Mouse (Mus musculus): ENCODE data around the gene Gm40193. TPM values are rescaled to one million over a fixed set of nuclear protein-coding genes. Genes with fewer than 3 reads are reported as not detected.
"Not testable (repeated sequence)": the region's sequence is repeated elsewhere in the genome, so short reads cannot be mapped to it uniquely, and the experiment has no call there.

Gene Gm40193
- polyA plus RNA-seq, 1 experiment from 2014 or later: not detected

GRCm38 (mm10) chr11:70539423-70539822, 6.7 kb upstream of the Gm40193 start:
- no peaks in the 10 kb centered on the region for H3K9me3 ChIP-seq
- peaks cover 17% of the 10 kb centered on the region; the same call in 1 of the 2 replicates for H3K27me3 ChIP-seq (replicated peaks)
- no peak for ATAC-seq (replicated peaks)

GRCm38 (mm10) chr11:70531065-70531464, 1.7 kb downstream of the Gm40193 start:
- not testable (repeated sequence) for H3K4me1 ChIP-seq; H3K9ac ChIP-seq; ATAC-seq (replicated peaks); H3K9me3 ChIP-seq; H3K27me3 ChIP-seq (replicated peaks); H3K27ac ChIP-seq; H3K4me3 ChIP-seq; H3K4me2 ChIP-seq
- peaks cover 19% of the 10 kb centered on the region; the same call in 1 of the 2 replicates for H3K36me3 ChIP-seq (replicated peaks)
- WGBS: 76% methylated on average over 2 of the region's 2 CpGs

More at GRCm38 (mm10) chr11:70539423-70539822, 6.7 kb upstream of the Gm40193 start:
- 0 out of 2 replicates have a peak overlapping the region, but pooled peaks have one; percentile 5 for H3K27ac ChIP-seq
- H3K4me3 ChIP-seq: peak overlapping the region; percentile 50
- no peaks in the 10 kb centered on the region for H3K36me3 ChIP-seq (replicated peaks)
- peaks cover 7% of the 10 kb centered on the region; the same call in 1 of the 2 replicates for H3K4me1 ChIP-seq
- peak overlapping the region; percentile 62 for H3K4me2 ChIP-seq
- 19% methylated on average over 9 of the region's 9 CpGs for WGBS
- peak overlapping the region; percentile 45 for H3K9ac ChIP-seq

GRCm38 (mm10) chr11:70528610-70529009, 4.1 kb downstream of the Gm40193 start:
- Histone ChIP-seq H3K4me3 (no peak overlapping the region), H3K36me3 (replicated peaks) (peaks cover 19% of the 10 kb centered on the region; the same call in 1 of the 2 replicates), H3K4me1 (peaks cover 15% of the 10 kb centered on the region), H3K27ac (no peak overlapping the region), H3K4me2 (no peak overlapping the region), H3K9ac (no peak overlapping the region), H3K9me3 (no peaks in the 10 kb centered on the region), H3K27me3 (replicated peaks) (no peaks in the 10 kb centered on the region)
- no peak for ATAC-seq (replicated peaks)
- whole genome bisulfite sequencing: 89% methylated on average over 7 of the region's 7 CpGs

GRCm38 (mm10) chr11:70526211-70526610, 6.5 kb downstream of the Gm40193 start:
- H3K27ac ChIP-seq: no peak overlapping the region
- peak overlapping the region; percentile 71 for H3K4me3 ChIP-seq
- peaks cover 15% of the 10 kb centered on the region for H3K4me1 ChIP-seq
- H3K9ac ChIP-seq: no peak overlapping the region
- no peaks in the 10 kb centered on the region for H3K27me3 ChIP-seq (replicated peaks)
- peaks cover 19% of the 10 kb centered on the region; the same call in 1 of the 2 replicates for H3K36me3 ChIP-seq (replicated peaks)
- H3K4me2 ChIP-seq: peak overlapping the region; percentile 68
- H3K9me3 ChIP-seq: no peaks in the 10 kb centered on the region
- ATAC-seq (replicated peaks): no peak
- WGBS: 91% methylated on average over 12 of the region's 12 CpGs

- H3K9ac ChIP-seq: peak overlapping the region; percentile 64
- H3K27ac ChIP-seq: peak overlapping the region; percentile 74
- H3K4me2 ChIP-seq: peak overlapping the region; percentile 68
- H3K4me3 ChIP-seq: peak overlapping the region; percentile 71
- H3K9me3 ChIP-seq: no peaks in the 10 kb centered on the region
- peak; percentile 43 for ATAC-seq (replicated peaks)
- H3K27me3 ChIP-seq (replicated peaks): no peaks in the 10 kb centered on the region
- H3K4me1 ChIP-seq: peaks cover 15% of the 10 kb centered on the region
- WGBS: 2% methylated on average over 12 of the region's 12 CpGs
- peaks cover 19% of the 10 kb centered on the region; the same call in 1 of the 2 replicates for H3K36me3 ChIP-seq (replicated peaks)
Measured at GRCm38 (mm10) chr11:70525726-70526125, 7.0 kb downstream of the Gm40193 start.

- H3K27me3 ChIP-seq (replicated peaks): no peaks in the 10 kb centered on the region
- H3K9me3 ChIP-seq: no peaks in the 10 kb centered on the region
- peaks cover 16% of the 10 kb centered on the region for H3K4me1 ChIP-seq
- peak within 1 kb of the TSS; percentile 68 for H3K4me2 ChIP-seq
- H3K4me3 ChIP-seq: peak within 1 kb of the TSS; percentile 71
- H3K36me3 ChIP-seq (replicated peaks): peaks cover 19% of the 10 kb centered on the region; the same call in 1 of the 2 replicates
- peak within 1 kb of the TSS; percentile 74 for H3K27ac ChIP-seq
- WGBS: under 1% methylated on average over 25 of the region's 26 CpGs
- peak within 1 kb of the TSS; percentile 64 for H3K9ac ChIP-seq
- ATAC-seq (replicated peaks): peak; percentile 92
Measured at GRCm38 (mm10) chr11:70525184-70525678, 7.5 kb downstream of the Gm40193 start, which contains the start of gene Psmb6. Gene Psmb6 (plus strand): TSS chr11:70525367.

GRCm38 (mm10) chr11:70524782-70525181, 8.0 kb downstream of the Gm40193 start:
- peak; percentile 38 for ATAC-seq (replicated peaks)
- H3K4me3 ChIP-seq: peak overlapping the region; percentile 71
- H3K4me1 ChIP-seq: peaks cover 21% of the 10 kb centered on the region
- peak overlapping the region; percentile 68 for H3K4me2 ChIP-seq
- 5% methylated on average over 8 of the region's 8 CpGs for WGBS
- no peak overlapping the region for H3K27ac ChIP-seq
- H3K9ac ChIP-seq: 0 out of 2 replicates have a peak overlapping the region, but pooled peaks have one; percentile 22
- peaks cover 19% of the 10 kb centered on the region; the same call in 1 of the 2 replicates for H3K36me3 ChIP-seq (replicated peaks)
- no peaks in the 10 kb centered on the region for H3K9me3 ChIP-seq
- H3K27me3 ChIP-seq (replicated peaks): no peaks in the 10 kb centered on the region

GRCm38 (mm10) chr11:70523306-70523989, 9.3 kb downstream of the Gm40193 start:
- not testable (repeated sequence) for ATAC-seq (replicated peaks); H3K4me3 ChIP-seq; H3K9me3 ChIP-seq; H3K27ac ChIP-seq; H3K27me3 ChIP-seq (replicated peaks); H3K4me2 ChIP-seq; H3K9ac ChIP-seq
- Histone ChIP-seq H3K4me1 (peaks cover 23% of the 10 kb centered on the region), H3K36me3 (replicated peaks) (peaks cover 15% of the 10 kb centered on the region; the same call in 1 of the 2 replicates)
- WGBS: 87% methylated on average over 8 of the region's 8 CpGs

GRCm38 (mm10) chr11:70520178-70520769, 12.5 kb downstream of the Gm40193 start:
- Histone ChIP-seq H3K4me1 (peaks cover 12% of the 10 kb centered on the region; the same call in 1 of the 2 replicates), H3K36me3 (replicated peaks) (no peaks in the 10 kb centered on the region), H3K4me3 (peak overlapping the region; percentile 15), H3K9me3 (no peaks in the 10 kb centered on the region), H3K9ac (peak overlapping the region; percentile 27; the same call in 1 of the 2 replicates), H3K4me2 (peak overlapping the region; percentile 48), H3K27me3 (replicated peaks) (no peaks in the 10 kb centered on the region), H3K27ac (peak overlapping the region; percentile 40; the same call in 1 of the 2 replicates)
- ATAC-seq (replicated peaks): no peak; the same call in 1 of the 2 replicates
- 8% methylated on average over 41 of the region's 41 CpGs for WGBS

- peak within 1 kb of the TSS; percentile 40; the same call in 1 of the 2 replicates for H3K27ac ChIP-seq
- ATAC-seq (replicated peaks): no peak
- H3K4me1 ChIP-seq: peaks cover 9% of the 10 kb centered on the region; the same call in 1 of the 2 replicates
- no peaks in the 10 kb centered on the region for H3K36me3 ChIP-seq (replicated peaks)
- WGBS: 84% methylated on average over 10 of the region's 10 CpGs
- no peaks in the 10 kb centered on the region for H3K27me3 ChIP-seq (replicated peaks)
- no peaks in the 10 kb centered on the region for H3K9me3 ChIP-seq
- peak within 1 kb of the TSS; percentile 27; the same call in 1 of the 2 replicates for H3K9ac ChIP-seq
- H3K4me3 ChIP-seq: peak within 1 kb of the TSS; percentile 15
- H3K4me2 ChIP-seq: peak within 1 kb of the TSS; percentile 48
Measured at GRCm38 (mm10) chr11:70518923-70519322, 13.8 kb downstream of the Gm40193 start, which contains the start of gene Gltpd2. Gene Gltpd2 (plus strand): TSS chr11:70519196.

GRCm38 (mm10) chr11:70518436-70518835, 14.3 kb downstream of the Gm40193 start:
- WGBS: 52% methylated on average over 1 of the region's 1 CpGs
- Histone ChIP-seq H3K4me1 (peaks cover 9% of the 10 kb centered on the region; the same call in 1 of the 2 replicates), H3K4me2 (no peak overlapping the region), H3K36me3 (replicated peaks) (no peaks in the 10 kb centered on the region), H3K9me3 (no peaks in the 10 kb centered on the region), H3K27me3 (replicated peaks) (no peaks in the 10 kb centered on the region), H3K9ac (no peak overlapping the region), H3K4me3 (no peak overlapping the region), H3K27ac (no peak overlapping the region)
- no peak for ATAC-seq (replicated peaks)

- 17% methylated on average over 2 of the region's 2 CpGs for whole genome bisulfite sequencing
- no peaks in the 10 kb centered on the region for H3K36me3 ChIP-seq (replicated peaks)
- no peak overlapping the region for H3K4me2 ChIP-seq
- H3K27me3 ChIP-seq (replicated peaks): no peaks in the 10 kb centered on the region
- no peaks in the 10 kb centered on the region for H3K9me3 ChIP-seq
- H3K9ac ChIP-seq: no peak overlapping the region
- H3K4me1 ChIP-seq: peaks cover 9% of the 10 kb centered on the region; the same call in 1 of the 2 replicates
- no peak overlapping the region for H3K4me3 ChIP-seq
- no peak overlapping the region for H3K27ac ChIP-seq
- no peak for ATAC-seq (replicated peaks)
Measured at GRCm38 (mm10) chr11:70516352-70516751, 16.4 kb downstream of the Gm40193 start.

Data from midbrain, embryonic 15.5 days (tissue).